Mouse (Mus musculus): Measurements from ENCODE around the gene Il22ra2. TPM values are rescaled to one million over a fixed set of nuclear protein-coding genes. Genes with fewer than 3 reads are reported as not detected.

Gene Il22ra2
- polyA plus RNA-seq, 1 experiment from 2014 or later, result 0.06 TPM

- H3K36me3 ChIP-seq, result no peaks in the 10 kb centered on the region
- no peak for ATAC-seq (ENCODE audit: insufficient read depth, low FRiP score, low read depth)
These were observed 47.2 kb downstream of the Il22ra2 start for GRCm38 (mm10) chr10:19668973-19669372.

GRCm38 (mm10) chr10:19672015-19672414 is 50.2 kb downstream of the Il22ra2 start:
- Histone ChIP-seq H3K36me3 (no peaks in the 10 kb centered on the region), H3K9ac (no peak overlapping the region), H3K4me3 (replicated peaks) (no peak overlapping the region), H3K4me1 (no peaks in the 10 kb centered on the region), H3K4me2 (no peak overlapping the region), H3K27me3 (replicated peaks) (no peaks in the 10 kb centered on the region), H3K27ac (no peak overlapping the region), H3K9me3 (no peaks in the 10 kb centered on the region)
- no peak for ATAC-seq (ENCODE audit: insufficient read depth, low FRiP score, low read depth)

More at GRCm38 (mm10) chr10:19668973-19669372, 47.2 kb downstream of the Il22ra2 start:
- no peaks in the 10 kb centered on the region for H3K27me3 ChIP-seq (replicated peaks)
- H3K4me2 ChIP-seq, result no peak overlapping the region
- 79% methylated on average over 5 of the region's 5 CpGs for WGBS
- H3K9me3 ChIP-seq, result no peaks in the 10 kb centered on the region
- H3K27ac ChIP-seq, result no peak overlapping the region
- no peak overlapping the region for H3K9ac ChIP-seq
- no peaks in the 10 kb centered on the region for H3K4me1 ChIP-seq
- no peak overlapping the region for H3K4me3 ChIP-seq (replicated peaks)

- Histone ChIP-seq H3K9me3 (no peaks in the 10 kb centered on the region), H3K27me3 (replicated peaks) (no peaks in the 10 kb centered on the region), H3K27ac (no peak overlapping the region), H3K4me3 (replicated peaks) (no peak overlapping the region), H3K4me2 (no peak overlapping the region), H3K9ac (no peak overlapping the region), H3K4me1 (no peaks in the 10 kb centered on the region), H3K36me3 (no peaks in the 10 kb centered on the region)
- 81% methylated on average over 1 of the region's 1 CpGs for WGBS
- no peak for ATAC-seq (ENCODE audit: insufficient read depth, low FRiP score, low read depth)
These were observed 51.3 kb downstream of the Il22ra2 start for GRCm38 (mm10) chr10:19673146-19673545.

Other genes starting within 250 kb of the Il22ra2 start
- gene Ifngr1, start 30.0 kb upstream of the Il22ra2 start, polyA plus RNA-seq (2015; fragmentation: Nextera tagmentation; extraction: Ambion mirVana), result 70.1 and 77.4 TPM in 2 replicates
- gene Il20ra, start 90.6 kb downstream of the Il22ra2 start, polyA plus RNA-seq (2015; fragmentation: Nextera tagmentation; extraction: Ambion mirVana), result 0.08 and 0.18 TPM in 2 replicates
- gene Slc35d3, start 229.5 kb downstream of the Il22ra2 start, polyA plus RNA-seq (2015; fragmentation: Nextera tagmentation; extraction: Ambion mirVana), result 0.60 and 0.83 TPM in 2 replicates

Measured in stomach, embryonic 15.5 days (tissue).